Comparison of ENCODE assay signal across 29 mouse cellular contexts in genomic region chr9:111329881-111330280, GRCm38 (mm10). TPM values are rescaled to one million over a fixed set of nuclear protein-coding genes. Genes with fewer than 3 reads are reported as not detected.
DNase-seq lines count a peak whose midpoint lies in the region; ATAC-seq lines count a peak whose summit lies in the region.
"Had no signal": no experiment of that assay in that cellular context is flagged by ENCODE, and none has a peak within 500 bp of the region (broad histone marks: within the 10 kb centered on the region; RNA-seq: fewer than 3 reads in every experiment).

No protein-coding gene starts in this region.

- H3K36me3 ChIP-seq in midbrain, embryonic 11.5 days (ENCODE audit: control insufficient read depth, insufficient read depth, low read length): no peaks in the 10 kb centered on the region
- no peaks in the 10 kb centered on the region for H3K36me3 ChIP-seq in midbrain, embryonic 14.5 days (ENCODE audit: control insufficient read depth, insufficient read depth, low read length)
- H3K36me3 ChIP-seq in liver, embryonic 16.5 days (ENCODE audit: control insufficient read depth, insufficient read depth): no peaks in the 10 kb centered on the region
- H3K36me3 ChIP-seq: embryonic facial prominence, embryonic 12.5 days; heart, embryonic 12.5 days; hindbrain, embryonic 10.5 days; limb, embryonic 10.5 days; midbrain, embryonic 10.5 days; neural tube, embryonic 15.5 days had no signal

- no peak overlapping the region for H3K9ac ChIP-seq in midbrain, embryonic 11.5 days (ENCODE audit: low read length)
- H3K9ac ChIP-seq in midbrain, embryonic 14.5 days (replicated peaks; ENCODE audit: low read length): no peak overlapping the region
- H3K9ac ChIP-seq in liver, embryonic 16.5 days (ENCODE audit: low read depth, low read length): no peak overlapping the region
- H3K9ac ChIP-seq: embryonic facial prominence, embryonic 12.5 days; forebrain, embryonic 13.5 days; heart, embryonic 12.5 days; neural tube, embryonic 15.5 days had no signal

- no peak overlapping the region for H3K4me3 ChIP-seq in midbrain, embryonic 11.5 days (ENCODE audit: low read depth, low read length)
- no peak overlapping the region for H3K4me3 ChIP-seq in midbrain, embryonic 14.5 days (replicated peaks; ENCODE audit: low read depth, low read length)
- H3K4me3 ChIP-seq in liver, embryonic 16.5 days (ENCODE audit: low read depth, low read length): no peak overlapping the region
- H3K4me3 ChIP-seq: embryonic facial prominence, embryonic 12.5 days; forebrain, embryonic 13.5 days; heart, embryonic 12.5 days; hindbrain, embryonic 10.5 days; layer of hippocampus, adult 2 months; limb, embryonic 10.5 days; midbrain, embryonic 10.5 days; neural tube, embryonic 15.5 days had no signal

- ATAC-seq in midbrain, embryonic 11.5 days (ENCODE audit: low FRiP score): no peak
- ATAC-seq in midbrain, embryonic 14.5 days (ENCODE audit: low FRiP score, low TSS enrichment): no peak
- ATAC-seq in liver, embryonic 16.5 days (ENCODE audit: low read depth): peak; percentile 82
- ATAC-seq in erythroid progenitor cell, adult 5-6 weeks (replicated peaks; ENCODE audit: low FRiP score, poor library complexity, severe bottlenecking): no peak
- ATAC-seq: CD4-positive, CD25-positive, alpha-beta regulatory T cell, adult 4 months; forebrain, embryonic 13.5 days; hindbrain, embryonic 16.5 days; intestine, embryonic 16.5 days had no signal

- 89% methylated on average over 4 of the region's 4 CpGs for WGBS in midbrain, embryonic 11.5 days
- 93% methylated on average over 4 of the region's 4 CpGs for WGBS in midbrain, embryonic 14.5 days
- 57% methylated on average over 4 of the region's 4 CpGs for WGBS in liver, embryonic 16.5 days (ENCODE audit: insufficient replicate concordance)

- DNase-seq in adrenal gland, adult 2 months: peak; percentile 58
- DNase-seq in adrenal gland, postnatal 4 days (ENCODE audit: low spot score in 2 of 2): no peak
- peak; percentile 44 for DNase-seq in midbrain, embryonic 11.5 days (ENCODE audit: low spot score, missing footprints)
- no peak for DNase-seq in midbrain, embryonic 14.5 days
- DNase-seq in gastrocnemius, postnatal 36 days: no peak
- DNase-seq: cerebellum, adult 11-12 months; cerebellum, postnatal 14 days; heart, adult 18-20 months; heart, postnatal 10 days; kidney, adult 9 months; kidney, postnatal 25 days; lung, adult 2 months; lung, postnatal 4 days; right cerebral cortex, adult 18-20 months; right cerebral cortex, postnatal 4 days; thymus, postnatal 25 days had no signal

- H3K27me3 ChIP-seq in midbrain, embryonic 11.5 days (ENCODE audit: control insufficient read depth, insufficient read depth, low read length): no peaks in the 10 kb centered on the region
- no peaks in the 10 kb centered on the region for H3K27me3 ChIP-seq in midbrain, embryonic 14.5 days (ENCODE audit: control insufficient read depth, insufficient read depth, low read length)
- no peaks in the 10 kb centered on the region for H3K27me3 ChIP-seq in liver, embryonic 16.5 days (ENCODE audit: control insufficient read depth, insufficient read depth, low read depth, low read length)
- H3K27me3 ChIP-seq: embryonic facial prominence, embryonic 12.5 days; forebrain, embryonic 13.5 days; heart, embryonic 12.5 days; neural tube, embryonic 15.5 days had no signal

- no peaks in the 10 kb centered on the region for H3K4me1 ChIP-seq in midbrain, embryonic 11.5 days (ENCODE audit: control insufficient read depth, insufficient read depth, low read length)
- no peaks in the 10 kb centered on the region for H3K4me1 ChIP-seq in midbrain, embryonic 14.5 days (ENCODE audit: control insufficient read depth, insufficient read depth, low read length)
- peaks cover 4% of the 10 kb centered on the region; the same call in 1 of the 2 replicates for H3K4me1 ChIP-seq in liver, embryonic 16.5 days (ENCODE audit: control insufficient read depth, low read depth, low read length)
- H3K4me1 ChIP-seq: embryonic facial prominence, embryonic 12.5 days; forebrain, embryonic 13.5 days; hindbrain, embryonic 10.5 days; limb, embryonic 10.5 days; midbrain, embryonic 10.5 days; neural tube, embryonic 15.5 days had no signal

- H3K4me2 ChIP-seq in midbrain, embryonic 11.5 days: no peak overlapping the region
- H3K4me2 ChIP-seq in midbrain, embryonic 14.5 days (ENCODE audit: low read length): no peak overlapping the region
- no peak overlapping the region for H3K4me2 ChIP-seq in liver, embryonic 16.5 days (ENCODE audit: low read depth, low read length)
- H3K4me2 ChIP-seq: embryonic facial prominence, embryonic 12.5 days; forebrain, embryonic 13.5 days; heart, embryonic 12.5 days; neural tube, embryonic 15.5 days had no signal

- intact Hi-C loops in gastrocnemius, postnatal 36 days (cut with DNase I): no loop called here

- no peaks in the 10 kb centered on the region for H3K9me3 ChIP-seq in midbrain, embryonic 11.5 days (ENCODE audit: control insufficient read depth, low read length)
- H3K9me3 ChIP-seq in midbrain, embryonic 14.5 days (ENCODE audit: control insufficient read depth, low read length): no peaks in the 10 kb centered on the region
- H3K9me3 ChIP-seq in liver, embryonic 16.5 days (replicated peaks; ENCODE audit: control insufficient read depth, low read length): no peaks in the 10 kb centered on the region
- H3K9me3 ChIP-seq: embryonic facial prominence, embryonic 12.5 days; forebrain, embryonic 13.5 days; heart, embryonic 12.5 days; hindbrain, embryonic 10.5 days; limb, embryonic 10.5 days; midbrain, embryonic 10.5 days; neural tube, embryonic 15.5 days had no signal

- no peak overlapping the region for H3K27ac ChIP-seq in midbrain, embryonic 11.5 days (ENCODE audit: low read depth, low read length)
- H3K27ac ChIP-seq in midbrain, embryonic 14.5 days (replicated peaks; ENCODE audit: low read depth, low read length): no peak overlapping the region
- H3K27ac ChIP-seq in liver, embryonic 16.5 days (ENCODE audit: low read length): no peak overlapping the region
- H3K27ac ChIP-seq: embryonic facial prominence, embryonic 12.5 days; forebrain, embryonic 13.5 days; hindbrain, embryonic 10.5 days; layer of hippocampus, adult 2 months; limb, embryonic 10.5 days; midbrain, embryonic 10.5 days; neural tube, embryonic 15.5 days had no signal

RNA-seq across cellular contexts. Expression of gene Trank1, which starts 18.3 kb away (rescaled TPM):
- 10 to 100 TPM; 37.5 to 84.7 TPM for total RNA-seq in adrenal gland, adult 2 months (2021)
- 51.5 and 57.8 TPM in 2 replicates for polyA plus RNA-seq in adrenal gland, adult 2 months (2012; rRNA removed)
- 10 to 100 TPM; 68.3 to 68.7 TPM for total RNA-seq in adrenal gland, postnatal 4 days (2021)
- 0.26 and 0.37 TPM in 2 replicates for polyA plus RNA-seq in midbrain, embryonic 11.5 days (2014; fragmentation: Nextera tagmentation; extraction: Ambion mirVana)
- polyA plus RNA-seq in midbrain, embryonic 14.5 days (2014; fragmentation: Nextera tagmentation; extraction: Ambion mirVana): 14.2 and 18.1 TPM in 2 replicates
- 0.02 TPM in 1 of 2 replicates, not detected in the other for polyA plus RNA-seq in liver, embryonic 16.5 days (2015; fragmentation: Nextera tagmentation; extraction: Ambion mirVana)
- not detected for total RNA-seq in gastrocnemius, postnatal 36 days (2021)
- total RNA-seq in erythroid progenitor cell, adult 5-6 weeks (2015; ENCODE audit: low replicate concordance): not detected in 2 replicates
- total RNA-seq in erythroid progenitor cell, adult 5-6 weeks (2017; ENCODE audit: low replicate concordance): not detected in 2 replicates
- total RNA-seq: heart, adult 18-20 months had no signal
- polyA plus RNA-seq: CD4-positive, CD25-positive, alpha-beta regulatory T cell, adult 4 months had no signal

RNA-seq across cellular contexts. Expression of gene Epm2aip1, which starts 58.2 kb away (rescaled TPM):
- total RNA-seq in adrenal gland, adult 2 months (2021): 10 to 100 TPM; 33.5 to 44.2 TPM
- 6.4 and 7.7 TPM in 2 replicates for polyA plus RNA-seq in adrenal gland, adult 2 months (2012; rRNA removed)
- total RNA-seq in adrenal gland, postnatal 4 days (2021): 10 to 100 TPM; 52.5 to 53.2 TPM
- 42.3 and 50.4 TPM in 2 replicates for polyA plus RNA-seq in midbrain, embryonic 11.5 days (2014; fragmentation: Nextera tagmentation; extraction: Ambion mirVana)
- polyA plus RNA-seq in midbrain, embryonic 14.5 days (2014; fragmentation: Nextera tagmentation; extraction: Ambion mirVana): 77.0 and 93.4 TPM in 2 replicates
- 8.2 and 9.0 TPM in 2 replicates for polyA plus RNA-seq in liver, embryonic 16.5 days (2015; fragmentation: Nextera tagmentation; extraction: Ambion mirVana)
- total RNA-seq in gastrocnemius, postnatal 36 days (2021): 10 to 100 TPM; 16.1 to 22.4 TPM
- 23.5 and 26.3 TPM in 2 replicates for total RNA-seq in erythroid progenitor cell, adult 5-6 weeks (2015; ENCODE audit: low replicate concordance)
- 16.9 and 21.7 TPM in 2 replicates for total RNA-seq in erythroid progenitor cell, adult 5-6 weeks (2017; ENCODE audit: low replicate concordance)

RNA-seq across cellular contexts. Expression of gene Mlh1, which starts 58.3 kb away (rescaled TPM):
- total RNA-seq in adrenal gland, adult 2 months (2021): 10 to 100 TPM; 15.0 to 17.5 TPM
- 11.0 and 13.2 TPM in 2 replicates for polyA plus RNA-seq in adrenal gland, adult 2 months (2012; rRNA removed)
- total RNA-seq in adrenal gland, postnatal 4 days (2021): 10 to 100 TPM; 49.0 to 49.7 TPM
- 53.3 and 55.4 TPM in 2 replicates for polyA plus RNA-seq in midbrain, embryonic 11.5 days (2014; fragmentation: Nextera tagmentation; extraction: Ambion mirVana)
- 25.0 and 30.4 TPM in 2 replicates for polyA plus RNA-seq in midbrain, embryonic 14.5 days (2014; fragmentation: Nextera tagmentation; extraction: Ambion mirVana)
- polyA plus RNA-seq in liver, embryonic 16.5 days (2015; fragmentation: Nextera tagmentation; extraction: Ambion mirVana): 19.1 and 21.2 TPM in 2 replicates
- 1 to 10 TPM; 4.9 to 8.4 TPM for total RNA-seq in gastrocnemius, postnatal 36 days (2021)
- 33.1 and 36.0 TPM in 2 replicates for total RNA-seq in erythroid progenitor cell, adult 5-6 weeks (2015; ENCODE audit: low replicate concordance)
- 31.2 and 35.4 TPM in 2 replicates for total RNA-seq in erythroid progenitor cell, adult 5-6 weeks (2017; ENCODE audit: low replicate concordance)

Comparison
In these comparisons a context has a peak if more than half of its experiments do, and no peak if none do; other contexts are left out.
1. DNase-seq: peak in adrenal gland, adult 2 months (single experiment) and midbrain, embryonic 11.5 days (single experiment); none in adrenal gland, postnatal 4 days (0 of 2), midbrain, embryonic 14.5 days (single experiment) and gastrocnemius, postnatal 36 days (0 of 2).
2. RNA of gene Trank1, which starts 18.3 kb away (total RNA-seq): 37.5 to 84.7 TPM in adrenal gland, adult 2 months and 68.3 to 68.7 TPM in adrenal gland, postnatal 4 days; not detected in gastrocnemius, postnatal 36 days and not detected in erythroid progenitor cell, adult 5-6 weeks; every median in the first group is over 10 times any median in the second.